Mouse (Mus musculus) lung, adult 2 months (tissue): ENCODE measurements around the gene Golga1.

ENCODE experiments used
- CTCF ChIP-seq: fragments of 200-500 bp; IDR thresholded peaks from 2 replicates; pipeline ENCODE4 v1.5.1; 2011; ENCODE audit warnings: mild to moderate bottlenecking, low read length, control low read depth; ENCODE audit not compliant: insufficient read depth
- POLR2A ChIP-seq: fragments of 200-500 bp; IDR thresholded peaks from 2 replicates; pipeline ENCODE4 v1.6.1; 2011; ENCODE audit warnings: low read depth, mild to moderate bottlenecking, control low read depth, low read length, borderline replicate concordance; ENCODE audit errors: extremely low read depth

DNA sequence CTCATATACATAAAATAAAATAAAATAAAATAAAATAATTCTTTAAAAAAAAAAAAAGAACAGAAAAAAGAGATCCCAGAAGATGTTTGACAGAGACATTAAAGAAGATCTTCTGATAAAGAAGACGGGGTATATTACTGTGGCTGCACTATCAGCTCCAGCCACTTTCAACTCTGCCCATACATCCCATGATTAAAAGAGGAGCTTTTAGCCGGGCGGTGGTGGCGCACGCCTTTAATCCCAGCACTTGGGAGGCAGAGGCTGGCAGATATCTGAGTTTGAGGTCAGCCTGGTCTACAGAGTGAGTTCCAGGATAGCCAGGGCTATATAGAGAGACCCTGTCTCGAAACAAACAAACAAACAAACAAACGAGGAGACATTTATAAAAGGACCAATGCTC lies 48.8 kb upstream of the Golga1 start:
- TF ChIP-seq CTCF = no peak
- TF ChIP-seq POLR2A = no peak
